Mouse (Mus musculus) kidney, postnatal 10 days (tissue): ENCODE data around the gene Kif5a.
"Not testable (repeated sequence)": the region's sequence is repeated elsewhere in the genome, so short reads cannot be mapped to it uniquely, and the experiment has no call there.

Source experiments
- DNase-seq: peaks from one replicate; pipeline ENCODE4 v3.0.0; 2021; ENCODE audit warnings: mixed read lengths

Kif5a gene

DNA sequence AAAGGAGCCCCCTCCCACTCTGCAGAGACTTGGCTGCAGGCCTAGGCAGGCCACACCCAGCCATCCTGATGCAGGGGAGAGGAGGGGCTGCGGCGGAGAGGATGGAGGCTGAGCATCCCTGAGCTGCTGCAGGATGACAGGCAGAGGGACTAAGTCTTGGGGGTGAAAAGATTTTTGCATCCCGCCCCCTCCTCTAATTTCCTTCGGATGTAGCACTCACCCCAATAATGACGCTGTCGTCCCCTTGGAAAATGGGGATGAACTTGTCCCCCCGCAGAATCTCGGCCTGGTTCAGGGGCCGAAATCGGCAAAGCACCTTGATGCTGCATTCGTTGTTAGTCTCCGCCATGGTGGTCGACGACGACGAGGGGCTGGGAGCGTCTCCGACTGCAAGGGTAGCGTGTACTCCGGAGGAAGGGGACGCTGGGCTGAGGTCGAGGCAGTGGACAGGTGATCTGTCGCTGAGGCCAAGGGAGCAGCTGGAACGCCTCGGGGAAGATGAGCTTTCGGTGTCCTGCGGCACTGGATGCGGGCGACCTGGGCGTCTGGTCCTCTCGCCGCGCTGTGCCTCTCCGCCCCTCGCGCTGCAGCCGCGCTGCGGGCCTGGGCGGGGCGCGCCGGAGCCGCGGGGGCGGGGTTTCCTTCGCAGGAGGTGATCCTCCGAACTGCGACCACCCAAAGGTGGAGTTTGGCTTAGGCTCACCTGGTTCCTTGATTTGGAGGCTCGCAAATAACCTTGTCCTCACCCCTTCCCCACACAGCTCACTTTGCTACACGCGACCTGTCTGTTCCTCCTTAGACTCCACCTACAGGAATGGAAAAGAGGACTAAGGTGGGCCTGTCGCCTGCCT lies at the start of gene Kif5a:
Kif5a (minus strand) TSS at position 801 of the 851 bp plus-strand sequence.
- no peak for DNase-seq

DNA sequence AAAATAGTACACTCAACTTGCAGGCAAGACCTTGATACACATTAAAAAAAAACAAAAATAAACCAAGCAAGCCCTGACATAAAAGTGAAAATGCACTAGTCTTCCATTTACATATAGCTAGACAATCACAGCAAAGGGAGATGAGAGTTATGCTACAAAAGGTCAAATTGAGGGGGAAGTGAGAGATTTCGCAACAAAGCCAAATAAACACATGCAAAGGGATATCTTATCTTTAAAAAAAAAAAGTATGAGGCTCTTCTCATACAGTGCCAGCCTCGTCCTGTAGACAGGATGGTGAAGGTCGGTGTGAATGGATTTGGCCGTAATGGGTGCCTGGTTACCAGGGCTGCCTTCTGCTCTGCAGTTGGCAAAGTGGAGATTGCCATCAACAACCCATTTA lies 49.7 kb upstream of the Kif5a start:
- DNase-seq = no peak

DNA sequence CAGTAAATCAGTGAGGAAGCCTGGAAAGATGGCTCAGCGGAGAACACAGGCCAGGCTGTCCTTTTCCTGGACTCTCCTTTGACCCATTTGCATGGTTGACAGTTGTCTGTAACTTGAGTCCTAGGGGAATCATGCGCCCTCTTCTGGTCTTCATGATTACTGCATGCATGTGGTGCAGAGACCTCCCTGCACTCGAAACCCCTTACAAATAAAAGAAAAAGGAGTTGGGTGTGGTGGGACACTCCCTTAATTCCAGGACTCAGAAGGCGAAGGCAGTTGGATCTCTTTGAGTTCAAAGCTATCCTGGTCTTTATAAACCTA lies 49.2 kb upstream of the Kif5a start:
- peak; percentile 88 for DNase-seq

DNA sequence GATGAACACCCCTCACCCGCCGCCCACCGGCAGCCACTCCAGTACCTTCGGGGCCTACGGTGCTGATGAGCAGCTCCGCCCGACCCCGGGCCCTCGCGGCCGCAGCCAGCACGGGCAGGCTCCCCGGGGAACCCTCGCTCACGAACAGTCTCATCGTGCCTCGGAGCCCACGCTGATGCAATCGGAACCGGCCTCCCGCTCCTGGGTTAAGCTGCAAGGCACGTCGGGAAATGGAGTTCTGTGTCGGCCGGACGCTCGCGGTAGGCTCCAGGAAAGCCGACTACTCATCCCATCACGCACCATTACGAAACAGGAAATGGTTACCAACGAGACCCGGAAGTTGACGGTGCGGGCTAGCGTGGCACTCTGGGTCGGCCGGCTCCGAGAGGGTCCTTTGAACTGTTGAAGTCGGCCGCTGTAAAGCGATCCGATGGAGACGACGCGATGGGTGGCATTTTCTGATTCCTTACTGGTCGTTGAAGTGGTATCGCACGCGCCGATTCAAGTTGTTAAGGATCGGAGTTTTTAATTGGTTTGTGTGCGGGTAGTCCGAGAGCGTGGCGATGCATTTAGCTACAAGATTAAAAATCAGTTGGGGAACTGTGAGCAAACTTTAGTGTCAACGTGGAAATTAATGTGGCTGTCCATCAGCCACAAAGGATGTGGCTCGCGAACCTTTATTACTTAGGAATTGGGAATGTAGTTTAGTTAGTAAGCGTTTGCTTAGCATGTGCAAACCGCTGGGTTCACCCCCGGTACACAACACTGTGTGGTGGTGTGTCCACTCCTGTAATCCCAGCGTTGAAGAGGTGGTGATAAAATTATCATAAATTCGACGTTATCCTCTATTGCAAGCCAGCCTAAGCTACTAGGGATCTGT lies 48.6 kb upstream of the Kif5a start, which contains the start of gene Mars:
Mars (minus strand) TSS at position 311 of the 880 bp plus-strand sequence.
- DNase-seq = peak; percentile 95

DNA sequence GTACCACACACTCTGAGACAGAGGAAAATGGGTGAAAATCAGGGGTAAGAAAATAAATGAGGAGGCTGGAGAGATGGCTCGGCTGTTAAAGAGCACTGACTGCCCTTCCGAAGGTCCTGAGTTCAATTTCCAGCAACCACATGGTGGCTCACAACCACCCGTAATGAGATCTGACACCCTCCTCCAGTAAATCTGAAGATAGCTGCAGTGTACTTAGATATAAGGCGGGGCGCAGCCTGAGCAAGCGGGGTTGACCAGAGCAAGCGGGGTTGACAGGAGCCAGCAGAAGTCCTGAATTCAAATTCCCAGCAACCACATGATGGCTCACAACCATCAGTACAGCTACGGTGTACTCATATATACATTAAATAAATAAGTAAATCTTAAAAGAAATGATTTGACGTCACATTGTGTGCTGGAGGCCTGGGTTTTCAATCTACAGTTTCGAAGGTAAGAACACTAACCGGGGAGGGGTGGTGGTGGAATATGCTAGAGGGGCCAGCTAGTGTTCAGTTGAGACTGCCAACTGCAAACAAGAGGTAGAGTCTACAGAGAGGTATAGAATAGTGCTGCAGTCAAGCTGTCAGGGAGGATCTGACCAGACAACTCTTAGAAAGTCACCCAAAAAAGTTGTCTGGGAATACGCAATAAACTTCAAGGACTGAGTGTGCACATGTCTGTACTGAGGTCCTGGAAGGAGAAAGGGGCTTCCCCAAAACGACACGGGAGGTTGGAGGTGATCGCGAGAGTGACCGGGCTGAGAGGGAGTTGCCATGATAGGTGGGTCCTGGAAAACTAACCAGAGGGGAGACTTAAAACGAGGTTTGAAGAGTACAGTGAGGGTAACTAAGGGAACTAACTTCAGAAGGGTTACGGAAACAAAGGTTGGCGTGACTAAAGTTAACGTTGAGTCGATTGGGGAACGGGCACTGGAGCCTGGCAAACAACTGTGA lies 47.7 kb upstream of the Kif5a start:
- DNase-seq = no peak

DNA sequence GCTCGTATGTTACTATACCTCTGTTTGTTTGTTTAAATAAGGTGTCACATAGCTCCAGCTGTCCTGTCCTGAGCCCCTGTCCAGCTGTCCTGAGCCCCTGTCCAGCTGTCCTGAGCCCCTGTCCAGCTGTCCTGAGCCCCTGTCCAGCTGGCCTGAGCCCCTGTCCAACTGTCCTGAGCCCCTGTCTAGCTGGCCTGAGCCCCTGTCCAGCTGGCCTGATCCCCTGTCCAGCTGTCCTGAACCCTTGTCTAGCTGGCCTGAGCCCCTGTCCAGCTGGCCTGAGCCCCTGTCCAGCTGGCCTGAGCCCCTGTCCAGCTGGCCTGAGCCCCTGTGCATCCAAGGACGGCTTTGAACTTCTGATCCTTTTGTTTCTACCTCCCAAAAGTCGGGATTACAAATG lies 46.0 kb upstream of the Kif5a start:
- not testable (repeated sequence) for DNase-seq

DNA sequence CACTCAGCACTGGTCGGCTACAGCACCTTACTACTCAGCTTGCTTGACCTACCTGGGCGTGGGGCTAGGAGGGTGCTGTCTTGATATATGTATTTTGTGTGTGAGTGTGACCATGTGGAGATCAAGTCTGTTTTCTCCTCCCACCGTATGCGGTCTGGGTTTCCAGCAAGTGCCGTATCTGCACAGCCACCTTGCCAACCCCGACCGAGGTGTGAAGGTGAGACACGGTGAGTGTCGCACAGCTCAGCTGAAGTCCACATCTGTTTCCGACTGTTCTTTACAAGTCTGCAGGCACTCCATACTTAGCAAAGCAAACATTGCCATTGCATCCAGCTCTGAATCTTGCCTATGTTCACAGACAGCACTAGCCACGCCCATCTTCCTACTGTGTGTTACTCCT lies 40.0 kb upstream of the Kif5a start:
- no peak for DNase-seq

DNA sequence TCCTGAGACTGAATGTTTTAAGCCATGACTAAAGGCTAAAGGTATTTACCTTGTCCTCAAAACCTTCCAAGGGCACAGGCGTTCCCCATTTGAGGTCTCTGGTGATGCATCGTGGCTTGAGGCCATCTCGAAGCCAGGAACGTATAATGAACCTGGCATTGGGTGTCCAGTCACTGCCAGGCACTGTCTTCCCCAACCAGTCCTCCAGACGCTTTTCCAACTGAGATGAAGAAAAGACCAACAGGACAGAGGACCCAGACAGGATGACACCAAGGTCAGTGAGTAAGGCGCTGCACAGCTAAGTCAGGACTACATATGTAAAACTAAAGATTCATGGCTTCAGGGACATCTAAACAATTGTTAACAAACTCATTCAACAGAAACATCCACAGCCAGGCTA lies 37.2 kb upstream of the Kif5a start:
- no peak for DNase-seq

DNA sequence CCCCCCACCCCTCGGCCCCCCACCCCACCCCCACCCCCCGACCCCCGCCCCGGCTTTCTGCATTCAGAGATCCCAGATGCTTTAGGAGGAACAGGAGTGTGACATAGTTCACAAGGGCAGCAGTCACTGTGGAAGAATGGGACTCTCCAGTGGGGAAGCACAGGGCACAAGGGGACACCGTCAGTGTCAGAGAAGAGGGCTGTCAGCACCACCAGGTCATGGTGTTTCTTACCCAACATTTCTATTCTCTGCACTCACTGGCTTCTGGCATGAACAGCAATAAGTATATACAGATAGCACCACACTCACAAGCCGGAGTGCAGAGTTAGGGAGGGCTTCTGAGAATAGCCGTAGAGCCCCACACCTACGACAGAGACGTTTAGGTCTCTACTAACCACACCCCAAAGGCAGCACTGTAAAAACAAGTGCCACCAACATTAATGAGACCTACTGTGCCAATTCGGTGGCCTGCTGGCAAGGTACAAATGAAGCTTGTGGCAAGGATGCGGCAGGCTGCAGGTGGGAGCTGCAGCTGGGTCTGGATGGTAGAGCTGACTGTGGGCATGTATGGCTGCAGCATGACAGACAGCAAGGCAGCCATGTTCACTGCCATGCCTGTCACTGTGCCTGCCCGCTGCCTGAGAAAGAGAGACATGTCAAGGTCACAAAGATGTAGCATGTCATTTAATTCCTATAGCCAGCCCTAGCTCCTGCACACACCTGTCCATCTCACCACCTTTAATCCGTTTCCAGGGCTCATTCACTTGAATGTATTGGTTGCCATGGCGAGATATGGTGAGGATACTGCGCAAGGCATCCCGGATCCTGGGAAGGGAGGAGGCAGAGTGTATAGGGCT lies 34.1 kb upstream of the Kif5a start:
- peak; percentile 4 for DNase-seq

DNA sequence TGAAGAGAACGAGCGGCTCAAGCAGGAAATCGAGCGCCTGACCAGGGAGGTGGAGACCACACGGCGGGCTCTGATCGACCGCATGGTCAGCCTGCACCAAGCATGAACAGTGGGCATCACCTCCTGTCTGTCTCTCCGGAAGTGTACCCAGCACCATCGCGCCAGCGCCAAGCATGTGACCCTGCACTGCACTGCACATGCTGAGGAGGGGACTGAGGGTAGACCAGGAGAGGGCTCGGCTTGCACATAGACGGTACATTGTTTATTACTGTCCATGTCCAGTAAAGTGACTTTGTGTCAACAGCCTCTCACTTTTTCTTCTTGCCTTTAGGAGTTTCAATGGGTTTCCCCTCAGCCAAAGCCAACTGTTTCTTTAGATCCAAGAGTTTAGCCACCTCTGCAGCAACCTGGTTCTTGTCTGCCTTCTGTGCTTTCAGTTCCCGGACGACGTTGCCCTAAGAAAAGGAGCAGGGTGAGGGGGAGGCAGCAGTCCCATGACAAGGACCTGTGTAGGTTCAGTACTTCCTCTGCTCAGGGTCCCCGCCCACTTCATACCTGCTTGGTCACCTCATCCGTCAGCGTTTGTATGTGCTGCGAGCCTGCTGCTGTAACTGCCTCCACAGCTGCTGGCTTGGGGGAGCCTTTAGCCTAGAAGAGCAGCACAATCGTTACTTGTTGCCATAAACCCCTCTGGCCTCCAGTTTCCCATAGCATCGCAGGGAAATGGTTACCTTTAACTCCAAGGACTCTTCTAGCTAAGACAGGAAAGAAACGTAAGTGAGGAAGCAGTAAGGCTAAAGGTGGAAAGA lies 33.0 kb upstream of the Kif5a start:
- peak; percentile 6 for DNase-seq

DNA sequence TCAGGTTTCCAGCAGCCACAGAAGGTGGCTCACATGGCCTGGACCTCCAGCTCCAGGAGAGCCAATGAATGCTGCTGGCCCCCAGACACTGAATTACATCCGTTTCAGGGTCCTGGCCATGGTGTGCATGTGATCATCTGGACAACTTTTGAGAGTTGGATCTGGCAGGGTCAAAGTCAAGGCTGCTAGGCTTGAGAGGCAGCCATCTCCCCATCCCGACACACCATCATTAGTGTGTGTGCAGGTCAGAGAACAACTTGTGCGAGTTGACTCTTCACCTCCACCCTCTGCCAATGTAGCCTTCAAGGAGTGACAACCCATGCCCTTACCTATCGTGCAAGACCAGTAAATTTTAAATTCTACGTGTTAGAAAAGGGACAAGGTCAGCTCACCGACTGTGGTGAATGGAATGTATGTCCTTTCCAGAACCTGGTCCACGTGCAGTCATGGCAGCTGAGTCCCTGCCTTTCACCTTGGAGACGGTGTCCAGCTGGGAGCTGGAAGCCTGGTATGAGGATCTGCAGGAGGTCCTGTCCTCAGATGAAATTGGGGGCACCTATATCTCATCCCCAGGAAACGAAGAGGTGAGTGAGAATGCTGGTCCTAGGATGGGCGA lies 31.9 kb upstream of the Kif5a start:
- DNase-seq = peak; percentile 9

DNA sequence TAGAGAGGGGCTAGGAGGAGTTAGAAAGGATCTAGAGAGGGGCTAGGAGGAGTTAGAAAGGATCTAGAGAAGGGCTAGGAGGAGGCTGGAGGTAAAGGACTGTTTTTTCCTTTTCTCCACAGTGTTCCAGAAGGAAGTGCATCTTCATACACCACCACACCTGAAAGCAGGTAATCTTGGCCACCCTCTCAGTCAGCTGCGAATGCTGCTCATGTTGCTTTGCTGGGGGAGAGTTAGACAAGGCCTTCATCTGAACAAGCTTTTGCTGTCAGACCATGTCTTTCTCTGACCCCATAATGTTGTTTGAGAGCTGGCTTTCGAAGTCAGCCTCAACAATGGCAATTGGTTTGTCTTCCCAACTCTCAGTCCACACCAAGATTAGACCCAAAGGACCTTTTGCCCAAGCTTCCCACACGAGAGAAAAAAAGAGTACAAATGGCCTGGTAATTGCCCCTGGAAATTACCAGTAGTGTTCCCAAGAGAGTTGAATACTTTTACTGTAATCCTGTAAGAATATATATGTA lies 30.5 kb upstream of the Kif5a start:
- DNase-seq = no peak

DNA sequence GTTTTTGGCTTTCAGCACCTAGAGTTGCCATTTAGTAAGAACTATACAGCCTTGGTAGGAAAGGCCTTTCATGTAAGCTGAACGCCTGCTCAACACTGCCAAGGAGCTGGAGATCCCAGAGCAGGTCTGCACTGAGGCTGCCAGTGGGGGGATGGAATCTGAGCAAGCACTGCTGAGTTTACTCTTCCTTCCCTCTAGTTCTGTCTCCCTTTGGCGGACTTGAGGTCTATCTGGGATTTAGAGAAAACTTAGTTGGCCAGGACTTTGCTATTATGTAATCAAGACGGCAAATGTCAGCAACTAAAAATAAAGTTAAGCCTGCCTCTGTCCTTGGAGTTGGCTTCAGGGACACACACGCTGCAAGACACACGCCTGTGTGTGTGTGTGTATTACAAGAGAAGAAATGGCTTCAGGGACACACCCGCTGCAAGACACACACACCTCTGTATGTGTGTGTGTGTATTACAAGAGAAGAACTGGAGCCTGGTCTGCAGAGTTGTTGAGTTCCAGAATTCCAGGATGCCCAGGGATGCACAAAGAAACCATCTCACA lies 29.9 kb upstream of the Kif5a start:
- DNase-seq = no peak

DNA sequence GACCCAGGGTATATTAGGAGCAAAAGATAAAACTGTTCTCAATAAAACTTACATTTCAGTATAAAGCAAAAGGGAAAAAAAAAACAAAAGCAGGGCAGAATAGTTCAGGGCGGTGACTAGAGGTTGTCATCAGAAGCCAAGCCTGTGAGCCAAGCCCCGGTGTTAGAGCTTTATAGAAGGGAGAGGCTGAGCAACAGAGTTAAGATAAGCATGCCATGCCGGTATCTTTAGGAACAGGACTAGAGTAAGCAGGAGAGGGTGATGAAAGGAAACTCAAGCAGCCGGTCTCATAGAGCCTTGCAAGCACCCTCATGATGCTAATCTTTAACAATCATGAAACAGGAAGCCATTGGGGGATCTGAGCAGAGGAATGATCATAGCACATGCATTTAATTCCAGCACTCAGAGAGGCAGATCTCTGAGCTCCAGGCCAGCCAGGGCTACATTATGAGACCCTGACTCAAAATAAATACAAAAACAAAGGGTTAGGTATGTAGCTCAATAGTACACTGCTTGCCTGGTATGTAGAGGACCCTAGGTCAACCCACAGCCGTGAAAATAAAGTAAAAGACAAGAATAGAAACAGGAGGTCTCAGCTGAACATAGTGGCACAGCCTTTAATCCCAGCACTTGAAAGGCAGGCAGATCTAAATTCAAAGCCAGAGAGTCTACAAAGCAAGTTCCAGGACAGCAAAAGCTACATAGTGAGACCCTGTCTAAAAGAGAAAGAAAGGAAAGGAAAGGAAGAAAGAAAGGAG lies 28.9 kb upstream of the Kif5a start:
- peak; percentile 5 for DNase-seq

DNA sequence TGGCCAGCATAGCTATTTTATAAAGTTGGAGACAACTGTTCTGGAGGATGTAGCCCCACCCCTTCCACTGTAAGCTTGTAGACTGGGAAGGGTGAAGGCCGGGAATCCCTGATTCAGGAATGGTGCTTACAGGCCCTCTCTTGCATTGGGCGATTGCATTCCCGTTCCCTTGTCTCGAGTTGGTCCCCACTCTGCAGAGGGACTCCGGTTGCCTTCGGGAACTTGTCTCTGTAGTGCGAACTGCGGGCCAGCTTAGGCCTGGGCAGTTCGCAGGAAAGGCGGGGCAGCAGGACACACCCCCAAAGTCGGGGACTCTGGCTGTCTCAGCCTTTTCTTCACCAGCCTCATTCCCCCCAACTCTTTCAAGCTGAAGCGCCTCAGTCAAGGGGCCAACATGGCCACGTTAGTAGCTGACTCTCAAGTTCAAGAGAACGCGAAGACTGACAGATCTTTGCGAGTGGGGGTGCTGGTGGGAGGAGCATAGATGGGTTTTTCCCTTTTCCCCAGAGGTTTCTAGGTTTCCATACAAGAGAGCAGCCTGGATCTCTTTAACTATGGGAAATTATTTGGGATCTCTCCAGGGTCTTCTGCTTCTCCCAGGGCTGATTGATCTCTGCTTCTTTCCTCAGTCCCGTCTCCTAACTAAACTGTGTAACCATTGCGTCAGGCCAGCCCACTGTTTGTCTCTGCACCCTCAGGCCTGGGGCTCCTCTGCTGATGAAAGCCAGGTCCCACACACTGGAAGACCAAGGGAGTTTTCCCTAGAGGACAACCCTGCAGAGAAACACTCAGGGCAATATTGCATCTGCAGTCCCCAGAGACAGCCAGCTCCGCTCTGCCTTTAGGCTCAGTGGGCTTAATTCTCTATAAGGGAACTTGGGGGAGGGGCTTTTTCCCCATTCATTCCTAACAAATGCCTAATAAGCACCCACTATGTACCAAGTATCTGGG lies 28.1 kb upstream of the Kif5a start:
- peak; percentile 78 for DNase-seq

DNA sequence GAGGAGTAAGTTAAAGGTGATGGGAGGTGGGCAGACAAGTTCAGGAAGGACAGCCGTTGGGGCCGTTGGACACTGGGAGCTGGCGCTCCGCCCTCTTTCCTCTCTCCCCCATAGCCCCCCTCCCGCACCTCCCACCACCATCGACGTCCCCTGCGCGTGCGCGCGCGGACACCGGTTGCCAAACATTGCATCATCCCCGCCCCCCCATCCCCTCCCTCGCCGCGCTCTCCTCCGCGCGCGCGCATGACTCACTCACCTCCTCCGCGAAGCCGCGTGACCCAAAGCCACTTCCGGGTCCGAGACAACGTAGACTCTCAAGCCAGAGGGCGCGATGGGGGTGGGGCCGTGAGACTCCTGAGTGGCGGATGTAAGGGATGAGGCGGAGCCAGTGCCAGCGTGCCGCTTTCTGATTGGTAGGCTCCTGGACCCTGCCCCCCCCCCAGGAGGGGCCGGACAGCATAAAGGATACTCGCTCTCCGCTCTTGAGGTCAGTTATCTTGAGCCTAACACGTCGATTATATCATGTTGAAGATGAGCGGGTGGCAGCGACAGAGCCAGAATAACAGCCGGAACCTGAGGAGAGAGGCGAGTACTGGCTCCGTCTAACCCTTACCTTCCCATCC lies 27.3 kb upstream of the Kif5a start:
- peak; percentile 100 for DNase-seq

DNA sequence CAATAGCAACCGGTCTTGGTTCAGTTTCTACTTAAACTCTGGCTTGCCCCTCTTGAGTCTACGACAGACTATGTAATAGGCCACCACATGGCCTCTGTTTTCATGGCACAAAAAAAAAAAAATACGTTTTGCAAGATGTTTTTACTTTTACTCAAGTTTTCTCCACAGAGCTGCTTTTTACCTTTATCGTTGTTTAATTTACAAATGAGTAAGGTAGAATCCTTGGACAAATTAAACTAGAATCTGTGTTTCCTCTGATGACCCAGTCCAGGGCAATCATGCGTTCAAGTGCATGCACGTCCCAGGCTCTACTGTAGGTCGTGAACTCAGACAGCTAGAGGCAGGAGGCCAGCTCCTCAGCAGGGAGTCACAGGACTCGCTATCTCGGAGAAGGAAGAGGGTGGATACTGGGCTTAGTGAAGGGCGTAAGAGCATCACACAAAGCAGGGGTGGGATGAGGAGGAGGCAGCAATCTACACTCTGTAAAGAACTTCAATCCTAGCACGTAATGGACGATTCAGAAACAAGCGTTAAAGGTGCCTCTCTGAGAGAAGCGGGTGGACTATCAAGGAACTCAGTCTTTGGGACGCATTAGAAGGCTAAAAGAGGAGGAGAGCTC lies 26.5 kb upstream of the Kif5a start:
- peak; percentile 77 for DNase-seq
